Mouse (Mus musculus) cerebellum, adult 9-10 months (tissue): ENCODE results near the gene Nup153.

Source experiments
- DNase-seq: peaks from one replicate; pipeline ENCODE4 v3.0.0; 2022

The Nup153 gene

DNA sequence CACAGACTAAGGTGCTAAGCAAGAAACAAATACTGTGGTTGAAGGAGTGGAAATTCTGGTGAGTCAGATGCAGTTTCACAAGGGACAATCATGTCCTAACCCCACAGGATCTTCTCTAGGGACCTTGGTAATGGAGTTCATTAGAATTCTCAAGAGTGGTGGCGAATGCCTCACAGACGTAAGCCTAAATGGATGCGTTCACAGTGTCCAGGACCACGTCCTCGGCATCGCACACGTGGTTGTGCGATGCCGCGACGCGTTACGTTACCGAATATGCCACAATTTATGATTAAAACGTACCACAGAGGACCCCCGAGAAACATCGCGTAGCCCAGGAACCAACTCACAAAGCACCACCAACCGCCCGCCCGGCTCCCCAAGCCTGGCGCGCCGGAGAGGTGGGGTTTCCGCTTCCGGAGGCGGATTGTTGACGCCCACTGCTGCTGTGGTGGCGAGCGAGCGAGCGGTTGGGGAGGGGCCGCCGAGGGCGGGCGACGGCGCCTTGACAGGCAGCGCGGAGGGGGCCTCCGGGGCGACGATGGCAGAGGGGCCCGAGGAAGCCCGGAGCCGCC lies 58.6 kb downstream of the Nup153 start, which contains the start of gene Fam8a1:
Gene Fam8a1, plus strand, starts transcription at position 475 of the 572 bp plus-strand sequence.
- peak; percentile 90 for DNase-seq

DNA sequence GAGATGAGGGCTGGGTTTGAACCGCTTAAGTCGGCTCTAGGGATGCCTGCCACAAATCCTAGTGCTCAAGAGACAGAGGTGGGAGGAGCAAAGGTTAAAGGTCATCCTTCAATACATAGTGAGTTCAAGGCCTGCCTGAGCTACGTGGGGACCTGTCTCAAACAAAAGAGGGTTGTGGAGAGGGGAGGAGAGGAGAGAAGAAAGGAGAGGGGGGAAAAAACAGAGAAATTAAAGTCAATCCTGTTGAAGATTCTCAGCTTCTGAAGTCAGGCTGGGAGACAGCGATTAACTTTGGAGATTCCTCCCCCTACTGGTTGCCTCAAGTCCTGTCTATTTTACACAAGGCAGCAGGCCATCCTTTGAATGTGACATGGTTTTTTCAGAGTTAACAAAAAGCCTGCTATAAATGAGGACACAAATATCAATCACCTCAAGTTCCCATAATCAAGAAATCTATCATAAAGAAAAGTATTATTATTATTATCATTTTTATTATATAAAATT lies 64.2 kb downstream of the Nup153 start:
- DNase-seq = peak; percentile 38

DNA sequence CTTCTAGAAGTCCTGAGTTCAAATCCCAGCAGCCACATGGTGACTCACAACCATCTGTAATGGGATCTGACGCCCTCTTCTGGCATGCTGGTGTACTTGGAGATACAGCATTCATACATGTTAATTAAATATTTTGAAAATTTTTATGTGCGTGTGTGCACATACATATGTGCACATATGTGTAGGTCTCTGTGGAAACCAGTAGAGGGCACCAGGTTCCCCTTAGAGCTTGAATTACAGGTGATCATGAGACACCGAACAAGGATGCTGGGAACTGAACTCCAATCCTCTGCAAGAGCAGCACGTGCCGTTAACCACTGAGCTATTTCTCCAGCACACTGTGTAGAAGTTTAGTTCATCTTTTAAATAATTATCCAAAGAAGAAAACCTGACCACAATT lies 68.5 kb downstream of the Nup153 start:
- DNase-seq = no peak

DNA sequence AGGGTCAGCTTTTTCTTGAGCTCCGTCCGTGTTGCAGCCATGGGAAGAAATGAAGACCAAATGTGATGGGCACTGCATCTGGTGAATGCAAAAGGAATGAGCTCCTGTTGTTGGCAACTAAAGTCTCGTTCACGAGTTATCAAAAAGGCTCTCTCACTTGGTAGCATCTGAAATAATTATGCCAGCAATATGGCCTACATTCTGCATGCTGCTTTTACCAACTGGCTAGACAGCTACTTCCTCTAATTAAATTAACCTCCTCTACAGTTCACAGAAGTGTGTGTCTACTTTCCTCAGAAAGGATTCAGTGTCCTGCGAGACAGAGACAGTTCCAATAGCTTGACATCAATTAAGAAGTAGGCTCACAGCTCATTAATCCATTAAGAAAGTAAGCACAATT lies 73.2 kb downstream of the Nup153 start:
- DNase-seq = no peak

DNA sequence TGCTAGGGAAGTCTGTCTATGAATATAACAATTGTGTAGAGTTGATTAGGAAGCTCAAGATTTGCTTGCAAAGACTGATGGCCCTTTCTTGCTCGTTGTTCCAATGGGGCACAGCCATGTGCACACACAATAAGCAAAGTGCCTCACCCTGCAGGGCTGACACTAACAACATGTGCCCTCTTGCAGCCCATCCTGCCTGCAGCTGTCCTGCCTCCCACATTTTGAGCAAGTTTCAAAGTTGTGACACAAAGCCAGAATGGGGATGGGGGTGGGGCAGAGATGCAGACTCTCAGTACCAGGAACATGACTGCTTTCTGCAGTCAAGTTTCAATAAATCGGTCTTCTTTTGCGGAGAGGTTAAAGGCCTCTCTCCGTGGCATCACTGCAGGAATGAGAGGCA lies 74.1 kb downstream of the Nup153 start:
- no peak for DNase-seq

DNA sequence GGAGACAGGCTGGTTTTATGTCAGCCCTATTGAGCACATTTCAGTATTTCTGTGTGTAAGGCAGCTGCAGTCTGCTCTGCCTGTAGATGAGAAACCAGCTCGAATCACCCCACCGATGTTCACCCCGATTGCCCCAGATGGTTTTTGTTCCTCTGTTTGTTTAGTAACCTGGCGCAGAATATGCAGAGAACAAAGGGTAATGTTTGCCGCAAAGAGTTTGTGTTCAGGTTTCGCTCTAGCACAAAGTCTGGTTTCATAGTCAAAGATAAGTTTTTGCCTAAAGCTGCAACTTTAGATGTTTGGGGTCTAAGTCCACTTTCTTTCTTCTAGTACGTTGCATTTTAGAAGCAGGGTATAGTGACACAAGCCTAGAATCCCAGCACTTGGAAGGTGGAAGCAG lies 75.1 kb downstream of the Nup153 start:
- no peak for DNase-seq

DNA sequence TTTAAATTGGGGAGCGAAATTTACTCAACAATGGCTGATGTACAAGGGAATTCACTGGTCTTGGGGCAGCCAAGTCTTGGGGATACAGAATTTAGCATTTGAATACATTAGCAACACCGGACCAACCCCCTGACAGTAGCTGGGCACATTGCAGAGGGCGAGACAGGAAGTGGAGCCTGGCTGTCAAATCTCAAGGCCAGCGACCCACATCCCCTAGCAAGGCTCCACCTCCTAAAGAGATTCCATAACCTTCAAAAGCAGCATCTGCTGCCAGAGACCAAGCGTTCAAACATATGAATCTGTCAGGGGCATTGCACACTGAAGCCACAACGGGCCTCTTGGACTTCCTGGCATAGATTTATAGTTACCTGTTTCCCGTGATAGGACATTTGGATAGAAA lies 75.9 kb downstream of the Nup153 start:
- DNase-seq = no peak

DNA sequence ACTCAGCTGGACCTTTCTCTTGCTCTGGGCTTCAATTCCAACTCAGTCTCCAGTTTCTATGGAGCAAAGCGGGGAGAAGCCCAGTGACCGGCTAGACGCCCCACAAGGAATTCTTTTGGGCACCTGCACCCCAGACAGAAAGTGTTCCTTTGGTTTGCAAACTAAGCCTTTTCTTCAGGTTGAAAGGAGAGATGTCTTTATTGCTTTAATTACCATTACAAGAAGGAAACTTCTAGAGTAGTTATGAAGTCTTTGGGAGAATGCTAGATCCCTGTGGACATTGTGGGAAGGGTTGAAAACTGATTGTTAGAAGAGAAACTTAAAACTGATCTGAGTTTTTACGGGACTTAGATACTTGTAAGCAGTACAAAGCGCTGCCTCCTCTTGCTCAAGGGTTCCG lies 82.3 kb downstream of the Nup153 start:
- DNase-seq = no peak

DNA sequence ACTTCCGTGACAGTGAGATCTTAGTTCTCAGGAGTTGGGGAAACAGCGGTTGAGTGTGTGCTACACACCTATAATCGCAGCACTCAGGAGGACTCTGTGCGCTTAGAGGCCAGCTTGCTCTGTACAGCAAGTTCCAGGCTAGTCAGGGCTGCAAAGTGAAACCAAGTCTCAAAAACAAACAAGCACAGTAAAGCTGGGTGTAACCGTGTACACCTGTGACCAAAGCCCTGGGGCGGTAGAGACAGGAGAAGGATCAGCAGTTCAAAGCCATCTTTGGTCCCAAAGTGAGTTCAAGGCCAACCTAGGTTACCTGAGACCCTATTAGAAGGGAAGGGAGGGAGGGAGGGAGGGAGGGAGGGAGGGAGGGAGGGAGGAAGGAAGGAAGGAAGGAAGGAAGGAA lies 83.6 kb downstream of the Nup153 start:
- DNase-seq = no peak

DNA sequence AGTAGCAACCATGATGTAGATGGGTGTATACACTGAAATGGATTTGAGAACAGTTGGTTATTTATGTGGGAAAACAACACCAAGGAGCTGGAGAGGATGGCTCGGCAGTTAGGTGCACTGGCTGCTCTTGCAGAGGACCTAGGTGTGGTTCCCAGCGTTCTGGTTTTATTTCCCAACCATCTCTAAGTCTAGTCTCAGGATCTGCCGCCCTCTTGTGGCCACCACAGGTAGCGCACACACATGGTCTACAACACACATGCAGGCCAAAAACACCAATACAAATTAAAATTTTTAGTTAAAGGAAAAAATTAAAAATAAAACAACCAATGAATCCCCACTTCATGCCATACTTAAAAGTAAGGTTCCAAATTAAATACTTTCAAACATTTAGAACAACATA lies 85.4 kb downstream of the Nup153 start:
- DNase-seq = no peak

DNA sequence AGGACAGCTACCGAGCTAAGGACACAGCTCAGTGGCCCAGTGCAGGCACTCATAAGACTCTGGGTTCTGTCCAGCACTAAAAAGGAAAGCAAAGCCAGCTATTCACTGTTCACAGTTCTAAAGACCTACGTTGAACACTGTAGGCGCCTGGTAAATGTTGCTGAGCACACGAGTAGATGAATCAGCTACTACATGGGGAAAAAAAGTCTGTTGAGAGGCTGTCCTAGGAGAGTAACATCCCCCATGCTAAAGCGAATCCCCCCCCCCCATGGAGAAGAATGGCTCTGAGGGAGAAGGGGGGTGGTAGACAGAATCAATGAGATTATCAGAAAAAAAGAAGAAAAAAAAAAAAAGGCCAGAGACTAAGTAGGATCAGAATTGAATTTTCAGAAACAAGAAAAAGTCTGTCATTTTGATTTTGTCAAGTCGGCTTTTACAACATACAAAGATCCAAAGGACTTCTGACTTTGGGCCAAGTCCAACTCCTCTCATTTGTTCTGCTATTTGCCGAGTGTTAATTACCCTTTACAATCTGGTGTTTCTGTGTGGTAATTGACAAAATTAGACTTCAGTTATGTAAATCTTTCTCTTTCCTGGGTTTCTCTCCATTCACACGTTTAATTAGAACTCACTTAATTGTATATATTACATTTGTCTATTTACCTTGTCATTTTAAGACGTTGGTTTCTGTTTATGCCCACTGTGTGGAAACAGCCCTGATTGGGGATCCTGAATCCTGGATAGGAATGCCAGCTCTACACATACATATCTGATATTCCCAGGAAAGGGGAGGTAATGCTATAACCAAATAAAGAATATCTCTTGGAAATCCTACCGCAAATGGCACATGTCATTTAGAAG lies 86.9 kb downstream of the Nup153 start:
- DNase-seq = no peak

DNA sequence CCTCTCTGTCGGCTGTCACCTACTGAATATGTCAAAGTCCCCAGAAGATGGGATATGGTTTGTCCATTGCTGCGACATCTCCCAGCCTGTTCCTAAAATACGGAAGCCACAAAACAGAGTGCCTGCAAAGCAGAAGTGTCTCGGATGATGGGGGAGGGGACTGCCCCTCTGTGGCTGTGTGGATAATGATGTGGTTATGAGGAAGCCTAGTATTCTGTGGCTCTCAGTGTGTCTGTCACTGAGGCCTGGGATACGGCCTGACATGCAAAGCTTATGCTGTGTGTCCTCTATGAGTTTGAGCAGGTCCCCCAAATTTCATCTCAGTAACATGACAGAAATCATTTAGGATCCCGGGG lies 93.6 kb downstream of the Nup153 start:
- DNase-seq = no peak

DNA sequence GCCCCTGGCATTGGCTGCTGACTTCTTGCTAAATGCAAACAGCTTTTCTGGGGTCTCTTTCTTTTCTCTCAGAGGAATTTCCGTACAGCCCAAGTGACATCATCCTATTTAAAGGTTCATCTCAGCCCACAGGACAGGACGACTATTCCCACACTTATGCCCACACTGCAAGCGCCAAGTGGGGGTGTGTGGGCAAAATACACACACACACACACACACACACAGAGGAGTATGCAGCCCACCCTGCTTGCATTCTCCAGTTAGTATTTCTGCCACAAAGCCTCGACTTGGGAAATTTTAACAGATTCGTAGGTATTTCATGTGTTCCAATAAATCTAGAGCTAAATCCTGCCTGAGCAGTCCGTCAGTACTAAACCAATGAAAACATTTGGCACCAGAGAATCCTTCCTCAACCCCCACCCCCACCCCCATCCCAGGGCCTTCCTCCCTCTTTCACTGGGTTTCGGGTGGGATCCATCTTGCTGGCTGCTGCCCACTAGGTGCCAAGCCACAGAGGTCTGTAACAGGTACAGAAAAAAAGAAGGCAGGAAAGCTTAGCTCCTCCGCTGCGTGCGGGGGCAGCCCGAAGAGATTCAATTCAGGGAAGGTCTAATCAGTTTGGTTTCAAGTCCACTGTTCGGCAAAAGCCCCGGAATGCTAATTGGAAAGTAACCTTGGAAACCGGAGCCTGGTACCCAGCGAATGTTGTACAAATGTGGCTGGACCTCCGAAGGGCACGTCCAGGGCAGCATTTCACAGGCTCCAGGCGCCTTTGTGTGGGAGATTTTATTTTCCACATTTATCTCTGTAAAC lies 94.2 kb downstream of the Nup153 start:
- no peak for DNase-seq

DNA sequence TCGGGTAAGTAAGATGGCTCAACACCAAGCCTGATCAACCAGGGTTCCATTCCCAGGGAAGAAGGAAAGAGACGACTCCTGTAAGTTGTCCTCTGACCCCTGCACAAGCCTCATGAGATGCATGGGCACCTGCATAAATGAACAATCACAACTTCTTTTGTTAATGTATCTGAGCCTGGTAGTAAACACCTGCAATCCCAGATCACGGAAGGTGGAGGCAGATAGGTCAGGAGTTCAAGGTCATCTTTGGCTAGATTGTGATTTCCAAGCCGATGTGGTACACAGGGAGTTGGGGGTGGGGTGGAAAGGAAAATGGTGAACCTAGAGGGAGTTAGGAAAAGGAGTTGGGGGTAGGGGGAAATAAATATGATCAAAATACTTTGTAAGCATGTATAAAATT lies 94.9 kb downstream of the Nup153 start:
- DNase-seq = no peak
